Mouse (Mus musculus): ENCODE results near the gene Ak7.

DNA sequence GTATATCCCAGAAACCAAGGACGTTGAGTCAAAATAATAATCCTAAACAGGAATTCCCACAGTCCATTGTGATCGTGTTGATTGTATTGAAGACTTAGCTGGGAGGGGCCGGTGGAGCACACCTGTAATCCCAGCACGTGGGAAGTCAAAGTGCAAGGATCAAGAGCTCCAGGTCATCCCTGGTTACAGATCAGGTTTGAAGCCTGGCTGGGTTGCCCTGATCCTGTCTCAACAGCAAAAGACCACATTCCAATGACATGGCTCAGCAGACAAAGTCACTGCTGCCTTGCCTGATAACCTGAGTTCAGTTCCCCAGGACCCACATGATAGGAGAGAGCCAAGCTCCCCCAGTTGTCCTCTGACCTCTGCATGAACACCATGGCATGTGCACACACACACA, 18.4 kb upstream of the Ak7 start:
- no peak for TF ChIP-seq CTCF (IDR thresholded peaks at IDR 0.05; ENCODE audit: extremely low read depth, insufficient read length, insufficient replicate concordance, low read depth, low read length)
- TF ChIP-seq POLR2A (IDR thresholded peaks at IDR 0.05; ENCODE audit: low read depth, low read length) = no peak

Data from small intestine, adult 2 months (tissue).